Mouse (Mus musculus): Measurements from ENCODE around the gene Fgf11. TPM values are rescaled to one million over a fixed set of nuclear protein-coding genes. Genes with fewer than 3 reads are reported as not detected.

The Fgf11 gene
- polyA plus RNA-seq, 2 experiments = 0.06 to 0.41 TPM

- TF ChIP-seq CTCF (IDR thresholded peaks at IDR 0.05; ENCODE audit: low read depth) (no peak), EP300 (IDR thresholded peaks at IDR 0.05; ENCODE audit: low read depth) (no peak)
- DNase-seq (ENCODE audit: low read depth in 3 of 3, low spot score in 3 of 3) = no peak
- Histone ChIP-seq H3K9me3 (ENCODE audit: control insufficient read depth, low read length) (no peaks in the 10 kb centered on the region), H3K4me2 (ENCODE audit: low read depth) (no peak overlapping the region), H3K36me3 (replicated peaks; ENCODE audit: control insufficient read depth, insufficient read depth, low read depth) (no peaks in the 10 kb centered on the region), H3K4me1 (replicated peaks; ENCODE audit: control insufficient read depth in 2 of 2, insufficient read depth in 2 of 2, low read length in 1 of 2) (no peaks in the 10 kb centered on the region), H3K27ac (no peak overlapping the region), H3K27me3 (ENCODE audit: control insufficient read depth, insufficient read depth, low read length) (peaks cover 14% of the 10 kb centered on the region), H3K9ac (replicated peaks) (no peak overlapping the region), H3K4me3 (ENCODE audit: insufficient read depth in 1 of 2, low read depth in 2 of 2, low read length in 2 of 2) (no peak overlapping the region)
- no peak for ATAC-seq (ENCODE audit: insufficient read depth)
- WGBS (ENCODE audit: insufficient replicate concordance) = 60% methylated on average over 23 of the region's 23 CpGs
These were observed 23.2 kb downstream of the Fgf11 start for GRCm38 (mm10) chr11:69778258-69778982.

- no peaks in the 10 kb centered on the region for H3K36me3 ChIP-seq (replicated peaks; ENCODE audit: control insufficient read depth, insufficient read depth, low read depth)
- 52% methylated on average over 26 of the region's 26 CpGs for WGBS (ENCODE audit: insufficient replicate concordance)
- no peak overlapping the region for H3K4me3 ChIP-seq (ENCODE audit: insufficient read depth in 1 of 2, low read depth in 2 of 2, low read length in 2 of 2)
- no peak overlapping the region for H3K9ac ChIP-seq (replicated peaks)
- TF ChIP-seq EP300 (IDR thresholded peaks at IDR 0.05; ENCODE audit: low read depth) (no peak), CTCF (IDR thresholded peaks at IDR 0.05; ENCODE audit: low read depth) (no peak)
- H3K27me3 ChIP-seq (ENCODE audit: control insufficient read depth, insufficient read depth, low read length) = peaks cover 14% of the 10 kb centered on the region
- ATAC-seq (ENCODE audit: insufficient read depth) = no peak
- no peak for DNase-seq (ENCODE audit: low read depth in 3 of 3, low spot score in 3 of 3)
- H3K27ac ChIP-seq = no peak overlapping the region
- no peak overlapping the region for H3K4me2 ChIP-seq (ENCODE audit: low read depth)
- no peaks in the 10 kb centered on the region for H3K9me3 ChIP-seq (ENCODE audit: control insufficient read depth, low read length)
- no peaks in the 10 kb centered on the region for H3K4me1 ChIP-seq (replicated peaks; ENCODE audit: control insufficient read depth in 2 of 2, insufficient read depth in 2 of 2, low read length in 1 of 2)
These were observed 24.0 kb downstream of the Fgf11 start for GRCm38 (mm10) chr11:69777504-69778257.

- no peaks in the 10 kb centered on the region for H3K36me3 ChIP-seq (replicated peaks; ENCODE audit: control insufficient read depth, insufficient read depth, low read depth)
- H3K4me1 ChIP-seq (replicated peaks; ENCODE audit: control insufficient read depth in 2 of 2, insufficient read depth in 2 of 2, low read length in 1 of 2) = no peaks in the 10 kb centered on the region
- no peak overlapping the region for H3K4me2 ChIP-seq (ENCODE audit: low read depth)
- WGBS (ENCODE audit: insufficient replicate concordance) = 73% methylated on average over 20 of the region's 20 CpGs
- ATAC-seq (ENCODE audit: insufficient read depth) = no peak
- no peak for DNase-seq (ENCODE audit: low read depth in 3 of 3, low spot score in 3 of 3)
- peaks cover 8% of the 10 kb centered on the region for H3K27me3 ChIP-seq (ENCODE audit: control insufficient read depth, insufficient read depth, low read length)
- TF ChIP-seq EP300 (IDR thresholded peaks at IDR 0.05; ENCODE audit: low read depth) (no peak), CTCF (IDR thresholded peaks at IDR 0.05; ENCODE audit: low read depth) (no peak)
- no peaks in the 10 kb centered on the region for H3K9me3 ChIP-seq (ENCODE audit: control insufficient read depth, low read length)
- no peak overlapping the region for H3K4me3 ChIP-seq (ENCODE audit: insufficient read depth in 1 of 2, low read depth in 2 of 2, low read length in 2 of 2)
- no peak overlapping the region for H3K9ac ChIP-seq (replicated peaks)
- H3K27ac ChIP-seq = no peak overlapping the region
These were observed 25.2 kb downstream of the Fgf11 start for GRCm38 (mm10) chr11:69776488-69776887.

GRCm38 (mm10) chr11:69775716-69776115 is 25.9 kb downstream of the Fgf11 start:
- H3K27me3 ChIP-seq (ENCODE audit: control insufficient read depth, insufficient read depth, low read length) = peaks cover 7% of the 10 kb centered on the region
- H3K4me2 ChIP-seq (ENCODE audit: low read depth) = no peak overlapping the region
- TF ChIP-seq EP300 (IDR thresholded peaks at IDR 0.05; ENCODE audit: low read depth) (no peak), CTCF (IDR thresholded peaks at IDR 0.05; ENCODE audit: low read depth) (no peak)
- no peaks in the 10 kb centered on the region for H3K9me3 ChIP-seq (ENCODE audit: control insufficient read depth, low read length)
- H3K9ac ChIP-seq (replicated peaks) = no peak overlapping the region
- 62% methylated on average over 10 of the region's 10 CpGs for WGBS (ENCODE audit: insufficient replicate concordance)
- no peak overlapping the region for H3K27ac ChIP-seq
- no peak for DNase-seq (ENCODE audit: low read depth in 3 of 3, low spot score in 3 of 3)
- ATAC-seq (ENCODE audit: insufficient read depth) = no peak
- H3K4me3 ChIP-seq (ENCODE audit: insufficient read depth in 1 of 2, low read depth in 2 of 2, low read length in 2 of 2) = no peak overlapping the region
- no peaks in the 10 kb centered on the region for H3K36me3 ChIP-seq (replicated peaks; ENCODE audit: control insufficient read depth, insufficient read depth, low read depth)
- H3K4me1 ChIP-seq (replicated peaks; ENCODE audit: control insufficient read depth in 2 of 2, insufficient read depth in 2 of 2, low read length in 1 of 2) = no peaks in the 10 kb centered on the region

GRCm38 (mm10) chr11:69774961-69775360 is 26.7 kb downstream of the Fgf11 start:
- no peaks in the 10 kb centered on the region for H3K4me1 ChIP-seq (replicated peaks; ENCODE audit: control insufficient read depth in 2 of 2, insufficient read depth in 2 of 2, low read length in 1 of 2)
- H3K27ac ChIP-seq = no peak overlapping the region
- H3K9ac ChIP-seq (replicated peaks) = no peak overlapping the region
- H3K27me3 ChIP-seq (ENCODE audit: control insufficient read depth, insufficient read depth, low read length) = peaks cover 4% of the 10 kb centered on the region; the same call in 1 of the 2 replicates
- H3K36me3 ChIP-seq (replicated peaks; ENCODE audit: control insufficient read depth, insufficient read depth, low read depth) = no peaks in the 10 kb centered on the region
- no peak for DNase-seq (ENCODE audit: low read depth in 3 of 3, low spot score in 3 of 3)
- H3K9me3 ChIP-seq (ENCODE audit: control insufficient read depth, low read length) = no peaks in the 10 kb centered on the region
- no peak overlapping the region for H3K4me3 ChIP-seq (ENCODE audit: insufficient read depth in 1 of 2, low read depth in 2 of 2, low read length in 2 of 2)
- TF ChIP-seq CTCF (IDR thresholded peaks at IDR 0.05; ENCODE audit: low read depth) (no peak), EP300 (IDR thresholded peaks at IDR 0.05; ENCODE audit: low read depth) (no peak)
- 33% methylated on average over 5 of the region's 5 CpGs for WGBS (ENCODE audit: insufficient replicate concordance)
- H3K4me2 ChIP-seq (ENCODE audit: low read depth) = no peak overlapping the region
- no peak for ATAC-seq (ENCODE audit: insufficient read depth)
